Mouse (Mus musculus): ENCODE data around the gene 6030468B19Rik. TPM values are rescaled to one million over a fixed set of nuclear protein-coding genes. Genes with fewer than 3 reads are reported as not detected.

6030468B19Rik gene
- polyA plus RNA-seq (2016; fragmentation: Nextera tagmentation; extraction: Ambion mirVana): 4.3 and 4.8 TPM in 2 replicates

GRCm38 (mm10) chr11:117797511-117798159 is at the start of gene 6030468B19Rik:
6030468B19Rik (plus strand) TSS chr11:117797660.
- DNase-seq (ENCODE audit: low spot score): peak; percentile 92
- H3K27ac ChIP-seq: peak within 1 kb of the TSS; percentile 74
- WGBS: 29% methylated on average over 9 of the region's 9 CpGs

DNA sequence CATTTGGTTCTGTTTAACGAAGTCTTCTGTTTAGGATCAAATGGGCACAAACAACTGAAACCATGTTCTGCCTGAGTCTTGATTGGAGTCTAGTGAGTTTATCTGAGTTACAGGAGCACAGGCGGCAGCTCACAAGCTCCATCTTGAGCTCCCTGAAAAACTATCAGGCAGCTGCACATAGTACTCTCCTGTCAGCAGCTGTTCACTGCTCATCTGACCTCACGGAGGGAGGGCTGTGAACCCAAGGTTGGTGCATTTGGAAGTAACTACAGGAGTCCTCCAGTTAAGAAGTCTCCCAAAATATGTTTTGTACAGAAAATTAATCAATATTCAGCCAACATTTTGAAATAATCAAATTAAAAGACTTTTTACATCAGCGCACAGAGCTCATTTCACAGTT is 48.8 kb upstream of the 6030468B19Rik start:
- Histone ChIP-seq H3K27me3 (ENCODE audit: insufficient read depth, poor library complexity, severe bottlenecking) (no peaks in the 10 kb centered on the region), H3K4me1 (no peaks in the 10 kb centered on the region), H3K9me3 (no peaks in the 10 kb centered on the region), H3K36me3 (peaks cover 97% of the 10 kb centered on the region), H3K4me3 (no peak overlapping the region), H3K27ac (no peak overlapping the region)
- no peak for DNase-seq (ENCODE audit: low spot score)
- WGBS: 76% methylated on average over 4 of the region's 4 CpGs

More at GRCm38 (mm10) chr11:117797511-117798159, at the start of gene 6030468B19Rik:
- Histone ChIP-seq H3K27me3 (ENCODE audit: insufficient read depth, poor library complexity, severe bottlenecking) (peaks cover 7% of the 10 kb centered on the region; the same call in 1 of the 2 replicates), H3K36me3 (no peaks in the 10 kb centered on the region), H3K9me3 (no peaks in the 10 kb centered on the region), H3K4me1 (peaks cover 38% of the 10 kb centered on the region), H3K4me3 (peak within 1 kb of the TSS; percentile 37)

DNA sequence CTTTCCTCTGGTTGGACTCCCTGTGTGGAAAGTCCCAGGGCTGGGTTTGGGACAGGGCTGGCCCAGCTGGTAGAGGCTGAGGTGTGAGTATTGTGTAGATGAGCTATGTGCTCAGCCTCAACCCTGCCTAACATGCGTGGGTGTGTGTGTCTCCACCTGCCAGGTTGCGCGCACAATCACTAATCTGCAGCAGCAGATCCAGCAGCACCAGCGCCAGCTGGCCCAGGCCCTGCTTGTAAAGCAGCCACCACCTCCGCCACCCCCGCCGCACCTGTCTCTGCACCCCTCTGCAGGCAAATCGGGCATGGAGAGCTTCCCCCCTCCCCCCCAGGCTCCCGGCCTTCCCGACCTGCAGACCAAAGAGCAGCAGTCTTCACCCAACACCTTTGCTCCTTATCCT is 48.0 kb upstream of the 6030468B19Rik start:
- no peak for DNase-seq (ENCODE audit: low spot score)
- no peaks in the 10 kb centered on the region for H3K9me3 ChIP-seq
- peaks cover 97% of the 10 kb centered on the region for H3K36me3 ChIP-seq
- no peaks in the 10 kb centered on the region for H3K27me3 ChIP-seq (ENCODE audit: insufficient read depth, poor library complexity, severe bottlenecking)
- H3K27ac ChIP-seq: no peak overlapping the region
- no peak overlapping the region for H3K4me3 ChIP-seq
- no peaks in the 10 kb centered on the region for H3K4me1 ChIP-seq
- WGBS: 90% methylated on average over 10 of the region's 10 CpGs

GRCm38 (mm10) chr11:117751544-117751943 is 45.9 kb upstream of the 6030468B19Rik start:
- no peak for DNase-seq (ENCODE audit: low spot score)
- 88% methylated on average over 6 of the region's 6 CpGs for WGBS
- Histone ChIP-seq H3K27ac (no peak overlapping the region), H3K9me3 (no peaks in the 10 kb centered on the region), H3K27me3 (ENCODE audit: insufficient read depth, poor library complexity, severe bottlenecking) (no peaks in the 10 kb centered on the region), H3K4me1 (no peaks in the 10 kb centered on the region), H3K4me3 (no peak overlapping the region), H3K36me3 (peaks cover 97% of the 10 kb centered on the region)

GRCm38 (mm10) chr11:117755891-117756290 is 41.6 kb upstream of the 6030468B19Rik start:
- Histone ChIP-seq H3K27ac (no peak overlapping the region), H3K9me3 (no peaks in the 10 kb centered on the region), H3K4me1 (0 out of 2 replicates have a peak, but pooled peaks cover 6% of the 10 kb centered on the region)

DNA sequence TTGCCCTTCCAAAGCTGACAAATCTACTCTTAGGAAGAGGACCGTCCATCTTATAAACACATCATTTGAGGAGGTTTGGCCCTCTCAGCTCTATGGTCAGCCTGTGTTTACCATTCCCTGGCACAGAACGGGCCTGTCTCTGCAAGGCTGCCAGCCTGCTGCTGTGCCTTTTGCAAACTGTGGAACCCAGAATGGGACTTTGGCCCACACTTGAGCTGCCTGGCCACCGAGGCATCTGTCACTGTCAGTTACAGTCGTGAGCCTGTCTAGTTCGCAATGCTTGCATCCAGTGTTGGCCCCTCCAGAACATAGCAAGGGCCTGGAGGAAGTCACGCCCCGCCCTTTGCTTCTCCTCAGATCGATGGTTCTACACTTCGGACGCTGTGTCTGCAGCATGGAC is 38.2 kb upstream of the 6030468B19Rik start:
- H3K4me1 ChIP-seq: 0 out of 2 replicates have a peak, but pooled peaks cover 6% of the 10 kb centered on the region
- no peaks in the 10 kb centered on the region for H3K9me3 ChIP-seq
- no peak for DNase-seq (ENCODE audit: low spot score)
- WGBS: 92% methylated on average over 10 of the region's 10 CpGs
- no peak overlapping the region for H3K4me3 ChIP-seq
- no peak overlapping the region for H3K27ac ChIP-seq
- peaks cover 87% of the 10 kb centered on the region for H3K36me3 ChIP-seq
- H3K27me3 ChIP-seq (ENCODE audit: insufficient read depth, poor library complexity, severe bottlenecking): no peaks in the 10 kb centered on the region

More at GRCm38 (mm10) chr11:117755891-117756290, 41.6 kb upstream of the 6030468B19Rik start:
- Histone ChIP-seq H3K36me3 (peaks cover 97% of the 10 kb centered on the region), H3K4me3 (no peak overlapping the region), H3K27me3 (ENCODE audit: insufficient read depth, poor library complexity, severe bottlenecking) (no peaks in the 10 kb centered on the region)
- DNase-seq (ENCODE audit: low spot score): no peak
- WGBS: 94% methylated on average over 7 of the region's 7 CpGs

GRCm38 (mm10) chr11:117760374-117761119 is 36.9 kb upstream of the 6030468B19Rik start:
- Histone ChIP-seq H3K4me1 (peaks cover 6% of the 10 kb centered on the region; the same call in 1 of the 2 replicates), H3K36me3 (peaks cover 87% of the 10 kb centered on the region)
- WGBS: 91% methylated on average over 26 of the region's 26 CpGs

GRCm38 (mm10) chr11:117761801-117762200 is 35.7 kb upstream of the 6030468B19Rik start:
- no peaks in the 10 kb centered on the region for H3K9me3 ChIP-seq
- 91% methylated on average over 13 of the region's 13 CpGs for WGBS
- H3K27ac ChIP-seq: no peak overlapping the region
- H3K4me1 ChIP-seq: peaks cover 14% of the 10 kb centered on the region; the same call in 1 of the 2 replicates
- no peak overlapping the region for H3K4me3 ChIP-seq
- peaks cover 87% of the 10 kb centered on the region for H3K36me3 ChIP-seq
- DNase-seq (ENCODE audit: low spot score): no peak
- H3K27me3 ChIP-seq (ENCODE audit: insufficient read depth, poor library complexity, severe bottlenecking): no peaks in the 10 kb centered on the region

More at GRCm38 (mm10) chr11:117760374-117761119, 36.9 kb upstream of the 6030468B19Rik start:
- Histone ChIP-seq H3K4me3 (no peak overlapping the region), H3K27me3 (ENCODE audit: insufficient read depth, poor library complexity, severe bottlenecking) (no peaks in the 10 kb centered on the region), H3K9me3 (no peaks in the 10 kb centered on the region), H3K27ac (no peak overlapping the region)
- DNase-seq (ENCODE audit: low spot score): no peak

DNA sequence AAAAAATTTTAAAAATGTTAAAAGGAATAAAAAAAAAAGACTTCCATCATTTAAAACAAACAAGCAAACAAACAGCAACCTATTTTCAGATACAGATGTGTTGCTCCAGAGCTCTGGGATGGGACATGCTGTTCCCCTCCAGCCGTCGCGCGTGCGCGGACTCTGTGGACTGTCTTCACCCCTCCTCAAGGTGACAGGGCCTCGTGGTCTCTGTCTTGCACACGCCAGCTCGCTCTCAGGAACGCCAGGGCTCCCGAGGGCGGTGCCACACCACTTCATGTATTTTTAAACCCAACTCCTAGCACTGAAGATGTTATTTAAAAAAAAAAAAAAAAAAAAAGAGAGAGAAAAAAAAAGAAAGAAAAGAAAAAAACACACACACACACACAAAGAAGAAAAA is 35.2 kb upstream of the 6030468B19Rik start:
- no peaks in the 10 kb centered on the region for H3K9me3 ChIP-seq
- no peak overlapping the region for H3K27ac ChIP-seq
- no peaks in the 10 kb centered on the region for H3K27me3 ChIP-seq (ENCODE audit: insufficient read depth, poor library complexity, severe bottlenecking)
- no peak for DNase-seq (ENCODE audit: low spot score)
- H3K4me3 ChIP-seq: no peak overlapping the region
- H3K4me1 ChIP-seq: peaks cover 14% of the 10 kb centered on the region; the same call in 1 of the 2 replicates
- H3K36me3 ChIP-seq: peaks cover 84% of the 10 kb centered on the region
- 61% methylated on average over 12 of the region's 12 CpGs for WGBS

DNA sequence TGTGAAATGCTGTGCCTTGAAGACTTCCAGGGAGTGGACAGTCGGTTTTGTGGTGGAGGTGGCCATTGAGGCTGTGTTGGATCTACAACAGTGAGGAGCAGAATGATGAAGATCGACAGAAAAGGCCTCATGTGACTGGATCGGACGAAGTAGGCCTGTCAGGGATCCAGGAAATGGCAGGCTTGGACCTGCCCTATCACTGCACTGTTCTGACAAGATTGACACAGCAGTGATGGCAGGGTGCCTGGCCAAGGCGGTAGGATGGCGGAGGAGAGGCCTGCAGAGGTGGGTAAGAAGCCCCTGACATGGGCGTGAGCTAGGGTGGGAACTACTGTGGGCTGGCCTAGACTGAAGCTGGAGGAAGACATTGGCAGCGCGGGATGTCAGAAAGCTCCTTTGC is 33.1 kb upstream of the 6030468B19Rik start:
- Histone ChIP-seq H3K36me3 (peaks cover 72% of the 10 kb centered on the region), H3K4me1 (peaks cover 19% of the 10 kb centered on the region; the same call in 1 of the 2 replicates), H3K27me3 (ENCODE audit: insufficient read depth, poor library complexity, severe bottlenecking) (no peaks in the 10 kb centered on the region), H3K9me3 (no peaks in the 10 kb centered on the region), H3K4me3 (no peak overlapping the region), H3K27ac (no peak overlapping the region)
- no peak for DNase-seq (ENCODE audit: low spot score)
- 81% methylated on average over 9 of the region's 9 CpGs for WGBS

DNA sequence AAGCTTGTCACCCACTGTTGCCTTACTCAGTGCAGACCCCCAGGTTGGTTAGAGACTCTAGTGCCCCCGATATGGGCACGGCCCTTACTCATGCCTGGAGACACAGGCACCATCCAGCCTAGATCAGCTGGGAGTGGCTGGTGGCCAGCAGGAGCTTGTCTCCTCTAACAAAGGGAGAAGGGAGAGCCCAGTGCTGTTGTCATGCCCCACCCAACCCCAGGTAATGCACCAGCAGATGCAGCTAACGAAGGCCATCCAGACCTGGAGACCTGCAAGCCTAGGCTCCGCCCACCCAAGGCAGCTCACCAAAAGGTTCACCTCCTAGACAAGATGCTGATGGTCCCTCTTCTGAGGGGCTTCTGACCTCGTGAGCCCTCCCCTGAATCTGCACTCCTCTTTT is 32.1 kb upstream of the 6030468B19Rik start:
- Histone ChIP-seq H3K27me3 (ENCODE audit: insufficient read depth, poor library complexity, severe bottlenecking) (no peaks in the 10 kb centered on the region), H3K4me1 (peaks cover 18% of the 10 kb centered on the region; the same call in 1 of the 2 replicates), H3K4me3 (no peak overlapping the region), H3K27ac (no peak overlapping the region), H3K36me3 (peaks cover 71% of the 10 kb centered on the region), H3K9me3 (no peaks in the 10 kb centered on the region)
- 86% methylated on average over 5 of the region's 5 CpGs for WGBS
- DNase-seq (ENCODE audit: low spot score): no peak

GRCm38 (mm10) chr11:117766275-117766674 is 31.2 kb upstream of the 6030468B19Rik start:
- H3K27me3 ChIP-seq (ENCODE audit: insufficient read depth, poor library complexity, severe bottlenecking): no peaks in the 10 kb centered on the region
- H3K4me1 ChIP-seq: peaks cover 12% of the 10 kb centered on the region; the same call in 1 of the 2 replicates
- no peaks in the 10 kb centered on the region for H3K9me3 ChIP-seq
- no peak overlapping the region for H3K4me3 ChIP-seq
- peaks cover 69% of the 10 kb centered on the region for H3K36me3 ChIP-seq
- no peak for DNase-seq (ENCODE audit: low spot score)
- WGBS: 78% methylated on average over 3 of the region's 3 CpGs
- peak overlapping the region; percentile 67 for H3K27ac ChIP-seq
